Mouse (Mus musculus) WW6 (cell line): ENCODE measurements around the gene Prpf31.

ENCODE experiments used
- DNase-seq: peaks from one replicate; pipeline ENCODE4 v3.0.0-alpha.2; 2013; ENCODE audit warnings: low read depth, low spot score

The Prpf31 gene

DNA sequence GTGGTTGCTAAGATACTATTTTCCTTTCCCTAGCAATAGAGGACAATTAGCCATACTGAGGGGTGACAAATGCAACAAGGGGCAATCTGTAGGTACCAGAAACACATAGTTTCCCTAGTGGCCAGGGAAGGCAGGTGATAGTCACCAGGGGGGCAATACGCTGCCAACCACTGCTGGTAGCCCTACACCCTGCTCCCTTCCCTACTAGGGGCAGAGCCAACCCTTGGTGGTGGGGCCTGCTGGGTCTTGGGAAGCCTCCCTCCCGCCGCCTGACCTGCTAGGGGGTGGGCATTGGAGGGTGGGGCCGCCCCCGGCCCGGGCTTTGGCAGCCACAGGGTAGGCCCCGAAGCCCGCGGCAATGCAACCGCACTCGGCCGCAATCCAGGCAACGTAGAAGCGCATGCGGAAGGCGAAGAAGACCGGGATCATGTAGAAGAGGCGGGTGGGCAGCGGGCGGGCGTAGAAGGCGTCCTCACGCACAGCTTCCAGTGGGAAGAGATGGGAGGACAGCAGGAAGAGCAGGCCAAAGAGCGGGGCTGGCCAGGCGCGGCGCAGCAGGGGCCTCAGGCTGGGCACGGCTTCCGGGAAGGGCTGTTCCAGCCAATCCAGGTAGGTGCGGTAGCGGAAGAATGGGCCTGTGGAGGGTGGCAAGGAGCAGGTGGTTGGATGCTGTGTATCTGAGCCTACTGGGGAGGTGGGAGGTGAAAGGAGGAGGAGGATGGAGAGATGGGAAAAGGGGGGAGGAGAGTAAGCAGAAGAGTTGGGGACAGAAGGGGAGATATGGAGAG lies 55.8 kb downstream of the Prpf31 start:
- DNase-seq: no peak

DNA sequence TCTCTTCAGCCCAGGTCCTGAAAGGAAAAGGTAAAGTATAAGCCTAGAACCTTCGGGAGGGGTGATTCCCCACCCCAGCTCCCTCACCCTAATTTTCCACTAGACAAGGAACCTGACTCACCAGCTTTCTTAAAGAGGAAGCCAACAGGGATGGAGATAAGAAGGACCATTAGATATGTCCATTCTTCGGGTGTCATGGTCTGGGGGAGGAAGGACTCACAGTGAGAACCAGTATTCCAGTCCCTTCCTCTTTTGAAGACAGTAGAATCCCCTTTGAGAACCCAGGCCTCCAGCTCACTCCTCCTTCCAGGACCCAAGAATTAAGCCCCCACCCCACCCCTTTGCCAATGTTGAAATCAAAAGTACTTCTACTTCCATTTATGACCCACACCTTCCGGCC lies 62.1 kb downstream of the Prpf31 start:
- no peak for DNase-seq
